Mouse (Mus musculus): ENCODE data around the gene Trpm5. TPM values are rescaled to one million over a fixed set of nuclear protein-coding genes. Genes with fewer than 3 reads are reported as not detected.

Trpm5 gene
- total RNA-seq, 2 experiments from 2014 or later: not detected

GRCm38 (mm10) chr7:143067469-143067868 is 27.0 kb downstream of the Trpm5 start:
- intact Hi-C loops (cut with DNase I): no loop called here
- no peak for DNase-seq

GRCm38 (mm10) chr7:143065692-143066091 is 28.8 kb downstream of the Trpm5 start:
- intact Hi-C loops (cut with DNase I): no loop called here
- DNase-seq: no peak

GRCm38 (mm10) chr7:143064226-143064625 is 30.2 kb downstream of the Trpm5 start:
- no peak for DNase-seq
- intact Hi-C loops (cut with DNase I): loop anchor here (1.0 kb wide), 1 partner anchor 9 kb away; no protein-coding TSS in a partner anchor

GRCm38 (mm10) chr7:143062704-143063103 is 31.7 kb downstream of the Trpm5 start:
- DNase-seq: no peak
- intact Hi-C loops (cut with DNase I): no loop called here

GRCm38 (mm10) chr7:143059202-143059870 is 35.1 kb downstream of the Trpm5 start:
- peak; percentile 41 to 54 for DNase-seq
- intact Hi-C loops (cut with DNase I): no loop called here

GRCm38 (mm10) chr7:143058221-143058697 is 36.2 kb downstream of the Trpm5 start:
- DNase-seq: no peak
- intact Hi-C loops (cut with DNase I): no loop called here

GRCm38 (mm10) chr7:143057667-143058220 is 36.7 kb downstream of the Trpm5 start:
- intact Hi-C loops (cut with DNase I): no loop called here
- no peak for DNase-seq

GRCm38 (mm10) chr7:143057023-143057422 is 37.4 kb downstream of the Trpm5 start:
- intact Hi-C loops (cut with DNase I): no loop called here

GRCm38 (mm10) chr7:143055499-143056186 is 38.8 kb downstream of the Trpm5 start:
- intact Hi-C loops (cut with DNase I): loop anchor here (1.0 to 2.0 kb wide), 2 partner anchors 9 to 47 kb away; no protein-coding TSS in a partner anchor
- no peak for DNase-seq

More at GRCm38 (mm10) chr7:143057023-143057422, 37.4 kb downstream of the Trpm5 start:
- DNase-seq: peak in 1 of 2 experiments; percentile 13

GRCm38 (mm10) chr7:143055001-143055400 is 39.4 kb downstream of the Trpm5 start:
- DNase-seq: no peak
- intact Hi-C loops (cut with DNase I): loop anchor here (1.0 to 2.0 kb wide), 2 partner anchors 9 to 46 kb away; no protein-coding TSS in a partner anchor

- intact Hi-C loops (cut with DNase I): loop anchor here (2.0 kb wide), 1 partner anchor 46 kb away; no protein-coding TSS in a partner anchor
- DNase-seq: no peak
These were observed 39.9 kb downstream of the Trpm5 start for GRCm38 (mm10) chr7:143054612-143054965.

- no peak for DNase-seq
- intact Hi-C loops (cut with DNase I): loop anchor here (2.0 kb wide), 2 partner anchors 15 to 45 kb away; partner anchors contain the start of gene Tssc4
These were observed 40.4 kb downstream of the Trpm5 start for GRCm38 (mm10) chr7:143053961-143054611.

- intact Hi-C loops (cut with DNase I): loop anchor here (2.0 kb wide), 1 partner anchor 16 kb away; the partner anchor contains the start of gene Tssc4
- DNase-seq: peak; percentile 61 to 71
These were observed 41.2 kb downstream of the Trpm5 start for GRCm38 (mm10) chr7:143053008-143053899.

GRCm38 (mm10) chr7:143052626-143053007 is 41.8 kb downstream of the Trpm5 start, which contains the start of gene Cd81:
TSS of gene Cd81 (plus strand) at chr7:143052739.
- peak; percentile 86 to 90 for DNase-seq
- intact Hi-C loops (cut with DNase I): loop anchor here (2.0 kb wide), 1 partner anchor 16 kb away; the partner anchor contains the start of gene Tssc4

GRCm38 (mm10) chr7:143051316-143051715 is 43.1 kb downstream of the Trpm5 start:
- no peak for DNase-seq
- intact Hi-C loops (cut with DNase I): no loop called here

- DNase-seq: no peak
- intact Hi-C loops (cut with DNase I): no loop called here
These were observed 44.3 kb downstream of the Trpm5 start for GRCm38 (mm10) chr7:143049841-143050816.

- intact Hi-C loops (cut with DNase I): no loop called here
- no peak for DNase-seq
These were observed 45.1 kb downstream of the Trpm5 start for GRCm38 (mm10) chr7:143049331-143049730.

- intact Hi-C loops (cut with DNase I): loop anchor here (2.0 kb wide), 1 partner anchor 30 kb away; no protein-coding TSS in a partner anchor
- no peak for DNase-seq
These were observed 48.1 kb downstream of the Trpm5 start for GRCm38 (mm10) chr7:143046358-143046757.
